Mouse (Mus musculus): ENCODE measurements around the gene Onecut1.

DNA sequence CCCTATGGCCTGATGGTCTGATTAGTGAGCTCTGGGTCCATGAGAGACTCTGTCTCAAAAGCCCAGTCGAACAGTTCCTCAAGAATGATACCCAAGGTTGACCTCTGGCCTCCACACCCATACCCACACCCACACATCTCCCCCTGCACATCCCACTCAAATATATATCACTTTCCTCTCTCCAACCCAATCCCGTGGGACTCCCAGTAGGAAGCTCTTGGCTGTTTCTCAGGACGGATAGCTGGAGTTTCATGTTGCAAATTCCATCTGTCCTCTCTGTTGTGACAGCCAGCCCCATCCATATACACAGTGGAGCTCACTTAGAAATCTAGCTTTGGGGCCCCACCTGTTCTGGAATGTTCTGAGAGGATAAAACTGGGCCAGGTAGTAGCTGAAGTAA, 61.2 kb downstream of the Onecut1 start:
- TF ChIP-seq SIN3A (IDR thresholded peaks at IDR 0.05; ENCODE audit: low read length) (no peak), EP300 (IDR thresholded peaks at IDR 0.05; ENCODE audit: low read length) (no peak), ZKSCAN1 (IDR thresholded peaks at IDR 0.05; ENCODE audit: borderline replicate concordance, low read depth, low read length) (no peak), NRF1 (IDR thresholded peaks at IDR 0.05; ENCODE audit: low read depth, low read length) (no peak), HCFC1 (IDR thresholded peaks at IDR 0.05; ENCODE audit: low read depth, low read length) (no peak), POLR2A (IDR thresholded peaks at IDR 0.05; ENCODE audit: low read depth, low read length) (no peak), POLR2AphosphoS2 (IDR thresholded peaks at IDR 0.05; ENCODE audit: low read depth, low read length) (no peak), CTCF (conservative IDR thresholded peaks at IDR 0.05 in 1 of 2, IDR thresholded peaks at IDR 0.05 in 1 of 2; ENCODE audit: low read depth in 2 of 2, low read length in 2 of 2) (no peak), ZC3H11A (IDR thresholded peaks at IDR 0.05; ENCODE audit: low read depth, low read length) (no peak), USF1 (IDR thresholded peaks at IDR 0.05; ENCODE audit: low read depth, low read length) (no peak)
